Mouse (Mus musculus): ENCODE measurements around the gene Marcks. TPM values are rescaled to one million over a fixed set of nuclear protein-coding genes. Genes with fewer than 3 reads are reported as not detected.
A peak's percentile ranks its signal among the peaks of the same experiment; 100 is the strongest.
"Not testable (repeated sequence)": the region's sequence is repeated elsewhere in the genome, so short reads cannot be mapped to it uniquely, and the experiment has no call there.

The Marcks gene
- polyA plus RNA-seq, 1 experiment, result 39.0 TPM

DNA sequence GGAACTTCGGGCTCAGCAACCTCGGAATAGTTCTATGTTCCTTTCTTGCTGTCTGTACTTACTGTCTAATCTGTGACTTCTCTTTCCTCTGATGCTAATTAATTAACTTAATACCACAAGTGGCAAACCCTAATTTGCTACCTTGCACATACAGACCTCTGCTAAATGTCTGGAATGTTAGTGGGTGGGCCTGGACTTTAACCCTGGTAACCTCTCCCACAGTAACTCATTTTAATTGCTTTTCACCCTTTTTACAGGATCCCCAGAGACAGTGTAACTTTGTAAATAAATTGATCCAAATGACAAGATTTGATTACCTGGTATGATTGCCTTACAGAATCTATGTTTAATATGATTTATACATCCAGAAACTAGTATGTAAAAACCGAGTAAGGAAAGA is 26.4 kb downstream of the Marcks start:
- WGBS, result 80% methylated on average over 3 of the region's 3 CpGs
- DNase-seq, result no peak
- TF ChIP-seq POLR2A (IDR thresholded peaks at IDR 0.05; ENCODE audit: borderline replicate concordance, extremely low read depth, low read depth, low read length) (no peak), CTCF (IDR thresholded peaks at IDR 0.05; ENCODE audit: insufficient read depth, low read length) (no peak)
- Histone ChIP-seq H3K4me3 (replicated peaks; ENCODE audit: extremely low read depth, low read depth, low read length) (no peak overlapping the region), H3K4me1 (ENCODE audit: control insufficient read depth, insufficient read depth, low read length) (no peaks in the 10 kb centered on the region)

DNA sequence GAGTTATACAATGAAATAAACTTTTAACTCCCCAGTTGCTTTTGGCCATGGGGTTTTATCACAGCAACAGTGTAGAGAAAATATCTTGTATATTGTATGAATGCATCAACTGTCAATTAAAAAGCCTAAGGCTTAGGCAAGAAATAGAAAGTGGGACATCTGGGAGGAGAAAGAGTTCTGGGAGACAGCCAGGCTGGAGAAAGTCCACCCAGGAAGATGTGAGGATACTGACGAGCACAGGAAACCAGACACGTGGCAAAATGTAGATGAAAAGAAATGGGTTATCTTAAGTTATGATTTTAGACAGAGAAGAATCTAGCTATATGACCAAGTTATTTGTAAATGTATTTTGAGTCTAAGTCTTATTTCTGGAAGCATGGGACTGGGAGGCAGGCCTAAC is 27.3 kb downstream of the Marcks start:
- no peak for TF ChIP-seq CTCF (IDR thresholded peaks at IDR 0.05; ENCODE audit: insufficient read depth, low read length)
- TF ChIP-seq POLR2A (IDR thresholded peaks at IDR 0.05; ENCODE audit: borderline replicate concordance, extremely low read depth, low read depth, low read length), result no peak
- no peak for DNase-seq
- WGBS, result 33% methylated on average over 2 of the region's 2 CpGs
- H3K4me3 ChIP-seq (replicated peaks; ENCODE audit: extremely low read depth, low read depth, low read length), result no peak overlapping the region
- H3K4me1 ChIP-seq (ENCODE audit: control insufficient read depth, insufficient read depth, low read length), result 0 out of 2 replicates have a peak, but pooled peaks cover 2% of the 10 kb centered on the region

DNA sequence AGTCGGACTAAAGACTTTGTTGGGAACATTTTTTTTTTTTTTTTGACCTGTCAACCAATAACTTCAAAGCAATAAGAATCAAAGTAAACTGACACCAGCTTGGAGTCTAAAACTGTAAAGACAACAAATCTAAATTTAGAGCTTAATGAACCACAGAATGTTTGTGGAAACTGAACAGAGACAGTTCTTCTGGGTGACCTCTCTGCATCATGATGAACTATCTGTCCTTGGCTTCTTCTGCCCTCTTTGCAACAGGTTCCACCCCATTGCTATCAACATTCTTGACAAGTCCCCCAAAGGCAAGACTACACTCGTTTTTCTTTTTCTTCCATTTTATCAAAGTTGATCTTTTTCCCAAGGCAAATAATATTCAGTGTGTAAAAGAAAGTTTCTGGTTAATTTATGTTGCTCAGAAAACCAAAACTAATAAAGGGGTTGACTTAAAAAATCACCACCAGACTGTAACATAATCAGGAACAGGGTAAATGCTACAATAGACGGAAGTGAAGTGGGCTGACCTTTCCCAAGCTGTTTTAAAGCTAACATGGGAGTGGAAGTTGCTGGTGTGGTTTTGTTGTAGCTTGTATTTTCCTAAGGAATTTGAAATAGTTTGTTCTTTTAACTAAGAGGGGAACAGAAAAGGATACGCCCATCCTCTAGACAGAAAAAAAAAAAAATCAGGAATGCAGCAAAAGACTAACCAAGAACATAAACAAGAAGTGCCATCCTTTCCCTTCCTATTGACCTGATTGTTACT is 31.7 kb downstream of the Marcks start:
- whole genome bisulfite sequencing, result 35% methylated on average over 4 of the region's 4 CpGs
- TF ChIP-seq CTCF (IDR thresholded peaks at IDR 0.05; ENCODE audit: insufficient read depth, low read length), result no peak
- no peak for TF ChIP-seq POLR2A (IDR thresholded peaks at IDR 0.05; ENCODE audit: borderline replicate concordance, extremely low read depth, low read depth, low read length)
- peaks cover 7% of the 10 kb centered on the region; the same call in 1 of the 2 replicates for H3K4me1 ChIP-seq (ENCODE audit: control insufficient read depth, insufficient read depth, low read length)
- no peak for DNase-seq
- no peak overlapping the region for H3K4me3 ChIP-seq (replicated peaks; ENCODE audit: extremely low read depth, low read depth, low read length)

DNA sequence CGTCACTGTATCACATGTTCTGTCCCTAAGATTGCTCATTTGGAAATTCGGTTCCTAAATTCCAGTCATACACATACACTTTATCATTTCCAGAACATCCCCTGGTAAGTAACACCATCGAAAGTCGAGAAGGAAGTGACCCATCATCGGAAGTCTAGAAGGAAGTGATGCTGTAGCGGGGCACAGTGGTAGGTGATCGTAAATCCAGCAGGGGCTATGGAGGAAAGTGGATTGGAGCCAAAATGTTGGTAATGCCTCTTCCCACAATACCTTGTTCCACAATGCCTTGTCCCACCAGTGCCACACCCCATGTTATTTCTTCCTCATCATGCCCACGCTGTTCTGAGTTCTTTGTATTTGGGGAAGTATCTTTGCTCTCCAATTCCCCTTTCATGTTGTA is 32.4 kb downstream of the Marcks start:
- Histone ChIP-seq H3K4me1 (ENCODE audit: control insufficient read depth, insufficient read depth, low read length) (peaks cover 7% of the 10 kb centered on the region), H3K4me3 (replicated peaks; ENCODE audit: extremely low read depth, low read depth, low read length) (no peak overlapping the region)
- WGBS, result 81% methylated on average over 8 of the region's 8 CpGs
- DNase-seq, result no peak
- no peak for TF ChIP-seq CTCF (IDR thresholded peaks at IDR 0.05; ENCODE audit: insufficient read depth, low read length)

DNA sequence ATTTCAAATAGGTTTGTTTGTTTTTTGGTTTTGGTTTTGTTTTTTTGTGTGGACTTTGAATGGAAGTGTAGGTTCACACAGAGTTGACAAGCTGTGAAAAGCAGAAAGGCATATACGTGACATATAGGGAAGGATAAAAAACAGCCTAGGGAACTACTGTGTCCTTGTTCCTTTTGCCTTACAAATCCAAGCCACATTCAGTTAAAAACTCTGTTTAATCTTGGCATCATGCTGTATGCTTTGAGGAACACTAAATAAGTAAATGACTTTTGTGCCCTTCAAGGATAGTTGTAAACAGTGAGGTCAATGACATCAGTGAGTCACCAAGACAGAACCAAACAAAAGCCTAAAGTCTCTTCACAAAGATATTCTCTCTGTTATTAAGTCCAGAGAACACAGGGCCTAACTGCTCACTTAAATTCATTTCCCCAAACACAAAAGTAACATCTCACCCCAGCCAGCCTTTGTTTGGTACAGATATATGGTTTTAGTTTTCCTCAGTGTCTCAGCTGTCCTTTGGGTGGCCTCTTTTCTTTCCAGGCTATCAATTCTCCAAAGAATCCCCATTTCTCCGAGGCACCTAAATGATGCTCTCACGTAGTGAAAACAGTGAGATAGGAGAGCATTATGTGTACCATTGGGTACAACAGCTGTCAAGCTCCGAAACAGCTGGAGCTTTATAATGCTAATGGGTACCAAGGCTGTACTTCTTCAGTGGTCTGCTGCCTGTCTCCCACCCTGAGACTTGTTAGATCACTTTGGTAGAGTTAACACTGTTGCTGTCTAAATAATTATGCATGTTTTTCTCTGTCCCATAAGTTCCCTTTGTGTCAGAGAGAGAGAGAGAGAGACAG is 36.3 kb downstream of the Marcks start:
- H3K4me1 ChIP-seq (ENCODE audit: control insufficient read depth, insufficient read depth, low read length), result peaks cover 7% of the 10 kb centered on the region
- WGBS, result 70% methylated on average over 4 of the region's 4 CpGs
- TF ChIP-seq CTCF (IDR thresholded peaks at IDR 0.05; ENCODE audit: insufficient read depth, low read length) (no peak), POLR2A (IDR thresholded peaks at IDR 0.05; ENCODE audit: borderline replicate concordance, extremely low read depth, low read depth, low read length) (no peak)
- no peak overlapping the region for H3K4me3 ChIP-seq (replicated peaks; ENCODE audit: extremely low read depth, low read depth, low read length)
- no peak for DNase-seq

DNA sequence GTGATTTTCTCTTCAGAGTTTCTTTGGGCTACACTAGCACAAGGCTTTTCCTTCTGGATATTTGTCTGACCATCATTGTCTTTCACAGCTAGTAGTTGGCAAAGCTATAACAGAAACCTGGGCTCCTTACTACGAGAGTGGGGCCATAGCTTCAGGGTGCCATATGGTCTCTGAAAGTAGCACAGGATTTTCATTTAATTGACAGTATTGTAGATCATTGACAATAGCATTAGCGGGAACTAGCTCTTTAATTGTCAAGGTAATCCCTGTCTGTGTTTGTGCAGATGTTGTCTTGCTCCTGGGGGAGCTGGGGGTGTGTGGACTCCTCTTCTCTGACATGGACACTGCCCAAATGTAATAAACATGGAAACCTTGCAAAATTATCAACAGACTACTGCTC is 37.0 kb downstream of the Marcks start:
- Histone ChIP-seq H3K4me1 (ENCODE audit: control insufficient read depth, insufficient read depth, low read length) (peaks cover 5% of the 10 kb centered on the region), H3K4me3 (replicated peaks; ENCODE audit: extremely low read depth, low read depth, low read length) (no peak overlapping the region)
- no peak for TF ChIP-seq CTCF (IDR thresholded peaks at IDR 0.05; ENCODE audit: insufficient read depth, low read length)
- no peak for TF ChIP-seq POLR2A (IDR thresholded peaks at IDR 0.05; ENCODE audit: borderline replicate concordance, extremely low read depth, low read depth, low read length)
- no peak for DNase-seq
- WGBS, result 75% methylated on average over 2 of the region's 2 CpGs

DNA sequence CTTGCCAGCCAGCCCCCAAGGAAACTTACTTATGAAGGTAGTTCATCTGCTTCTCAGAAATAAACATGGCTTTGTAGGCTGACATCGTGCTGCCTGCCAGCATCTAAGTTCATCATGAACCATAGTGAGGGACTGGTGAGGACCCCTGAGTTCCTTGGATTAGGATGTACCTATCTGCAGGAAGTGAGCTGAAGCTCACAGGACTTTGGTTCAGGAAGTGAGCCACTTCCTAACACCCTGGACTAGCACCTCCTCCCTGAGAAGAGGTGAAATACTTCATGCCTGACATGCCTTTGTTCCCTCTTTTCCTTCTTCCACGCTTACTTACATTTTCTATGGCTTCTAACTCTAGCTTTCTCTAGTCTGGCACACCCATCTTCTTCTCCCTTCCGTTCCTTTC is 42.2 kb downstream of the Marcks start:
- Histone ChIP-seq H3K4me3 (replicated peaks; ENCODE audit: extremely low read depth, low read depth, low read length) (no peak overlapping the region), H3K4me1 (ENCODE audit: control insufficient read depth, insufficient read depth, low read length) (peaks cover 3% of the 10 kb centered on the region)
- DNase-seq, result no peak
- TF ChIP-seq POLR2A (IDR thresholded peaks at IDR 0.05; ENCODE audit: borderline replicate concordance, extremely low read depth, low read depth, low read length), result no peak
- no peak for TF ChIP-seq CTCF (IDR thresholded peaks at IDR 0.05; ENCODE audit: insufficient read depth, low read length)
- WGBS, result 52% methylated on average over 3 of the region's 3 CpGs

DNA sequence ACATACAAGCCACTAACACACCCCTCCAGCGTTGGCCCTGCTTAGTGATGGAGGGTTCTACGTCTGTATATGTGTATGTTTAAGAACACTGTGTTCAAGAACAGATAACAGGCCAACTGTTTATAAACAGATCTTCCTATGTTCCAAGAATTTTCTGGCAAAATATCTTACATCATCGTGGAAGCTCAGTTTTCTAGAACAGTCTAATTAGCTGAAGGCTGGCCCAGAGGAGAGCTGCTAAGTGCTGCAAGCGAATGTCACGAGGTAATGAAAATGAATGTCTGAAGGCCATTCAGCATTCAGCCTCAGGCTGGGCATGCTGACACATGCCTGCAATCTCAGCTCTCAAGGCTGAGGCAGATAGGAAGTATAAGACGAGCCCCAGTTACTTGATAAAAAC is 42.9 kb downstream of the Marcks start:
- no peak for DNase-seq
- WGBS, result 42% methylated on average over 6 of the region's 6 CpGs
- Histone ChIP-seq H3K4me1 (ENCODE audit: control insufficient read depth, insufficient read depth, low read length) (peaks cover 3% of the 10 kb centered on the region), H3K4me3 (replicated peaks; ENCODE audit: extremely low read depth, low read depth, low read length) (no peak overlapping the region)
- TF ChIP-seq CTCF (IDR thresholded peaks at IDR 0.05; ENCODE audit: insufficient read depth, low read length), result no peak
- peak; percentile 60; the same call in 1 of the 2 replicates for TF ChIP-seq POLR2A (IDR thresholded peaks at IDR 0.05; ENCODE audit: borderline replicate concordance, extremely low read depth, low read depth, low read length)

DNA sequence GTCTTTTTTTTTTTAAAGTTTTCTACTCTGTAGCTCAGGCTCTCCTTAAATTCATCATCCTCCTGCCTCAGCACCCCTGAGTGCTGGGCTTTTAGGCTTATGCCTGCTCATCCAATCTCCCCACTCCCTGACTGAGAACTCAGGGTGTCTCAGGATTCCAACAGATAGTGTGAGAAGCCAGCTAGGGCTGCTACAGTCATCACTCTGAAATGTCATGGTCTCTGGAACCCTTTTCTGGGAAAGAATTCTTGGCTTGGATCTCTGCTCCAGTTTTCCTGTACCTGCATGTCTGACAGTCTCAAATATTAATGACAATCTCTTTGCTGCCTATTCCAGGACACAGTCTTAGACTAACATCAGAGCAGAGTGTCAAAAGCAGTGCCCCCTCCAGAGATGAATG is 45.4 kb downstream of the Marcks start:
- no peak for TF ChIP-seq POLR2A (IDR thresholded peaks at IDR 0.05; ENCODE audit: borderline replicate concordance, extremely low read depth, low read depth, low read length)
- no peak for TF ChIP-seq CTCF (IDR thresholded peaks at IDR 0.05; ENCODE audit: insufficient read depth, low read length)
- no peak overlapping the region for H3K4me3 ChIP-seq (replicated peaks; ENCODE audit: extremely low read depth, low read depth, low read length)
- DNase-seq, result no peak
- H3K4me1 ChIP-seq (ENCODE audit: control insufficient read depth, insufficient read depth, low read length), result peaks cover 3% of the 10 kb centered on the region

DNA sequence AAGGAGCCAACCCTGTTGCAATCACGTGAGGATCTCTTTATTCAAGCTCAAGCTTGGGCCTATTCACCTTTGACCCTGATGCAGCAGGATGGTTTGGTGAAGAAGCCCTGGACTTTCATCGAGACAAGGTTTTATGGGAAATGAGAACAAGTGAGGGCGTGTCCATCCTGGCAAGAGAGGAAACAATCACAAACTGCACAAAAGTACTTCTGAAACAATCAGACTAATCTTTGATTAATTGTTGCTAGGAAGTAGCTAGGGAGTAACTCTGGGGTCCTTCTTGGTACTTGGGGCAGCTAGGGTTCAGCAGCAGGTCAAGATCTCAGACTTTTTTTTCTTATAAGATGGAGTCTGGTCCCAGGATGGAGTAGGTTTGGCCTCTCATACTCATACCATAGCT is 48.3 kb downstream of the Marcks start:
- WGBS, result 67% methylated on average over 3 of the region's 3 CpGs
- TF ChIP-seq POLR2A (IDR thresholded peaks at IDR 0.05; ENCODE audit: borderline replicate concordance, extremely low read depth, low read depth, low read length) (no peak), CTCF (IDR thresholded peaks at IDR 0.05; ENCODE audit: insufficient read depth, low read length) (no peak)

DNA sequence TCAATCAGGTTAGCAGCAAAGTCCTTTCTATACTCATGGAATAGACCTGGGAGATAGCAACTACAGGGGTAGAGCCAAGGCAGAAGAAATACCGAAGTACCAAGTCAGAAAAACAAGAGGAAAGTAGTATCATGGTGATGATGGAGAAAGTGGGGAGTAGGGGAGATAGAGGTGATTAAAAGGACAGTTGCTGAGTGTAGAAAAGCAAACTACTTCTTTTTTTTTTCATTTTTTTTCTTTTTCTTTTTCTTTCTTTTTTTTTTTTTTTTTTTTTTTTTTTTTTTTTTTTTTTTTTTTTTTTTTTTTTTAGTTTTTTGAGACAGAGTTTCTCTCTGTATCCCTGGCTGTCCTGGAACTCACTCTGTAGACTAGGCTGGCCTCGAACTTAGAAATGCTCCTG is 54.6 kb downstream of the Marcks start:
- not testable (repeated sequence) for H3K4me1 ChIP-seq (ENCODE audit: control insufficient read depth, insufficient read depth, low read length); H3K4me3 ChIP-seq (replicated peaks; ENCODE audit: extremely low read depth, low read depth, low read length); DNase-seq
- 91% methylated on average over 2 of the region's 2 CpGs for WGBS

More for the DNA sequence above, 48.3 kb downstream of the Marcks start:
- no peaks in the 10 kb centered on the region for H3K4me1 ChIP-seq (ENCODE audit: control insufficient read depth, insufficient read depth, low read length)
- H3K4me3 ChIP-seq (replicated peaks; ENCODE audit: extremely low read depth, low read depth, low read length), result no peak overlapping the region
- DNase-seq, result no peak

Data from lung, adult 2 months (tissue).